Mouse (Mus musculus): ENCODE measurements around the gene Fth1. TPM values are rescaled to one million over a fixed set of nuclear protein-coding genes. Genes with fewer than 3 reads are reported as not detected.

Fth1 gene
- polyA plus RNA-seq (2012), result 28,188 and 36,749 TPM in 2 replicates

GRCm38 (mm10) chr19:9980258-9980657 is at the start of gene Fth1:
Gene Fth1 (plus strand): TSS chr19:9980598.
- TF ChIP-seq GATA1 (IDR thresholded peaks at IDR 0.05; ENCODE audit: low read length), result no peak

GRCm38 (mm10) chr19:9933908-9934307 is 46.5 kb upstream of the Fth1 start:
- no peak for TF ChIP-seq GATA1 (IDR thresholded peaks at IDR 0.05; ENCODE audit: low read length)

- TF ChIP-seq GATA1 (IDR thresholded peaks at IDR 0.05; ENCODE audit: low read length), result no peak
Measured at GRCm38 (mm10) chr19:9936579-9936978, 43.8 kb upstream of the Fth1 start.

DNA sequence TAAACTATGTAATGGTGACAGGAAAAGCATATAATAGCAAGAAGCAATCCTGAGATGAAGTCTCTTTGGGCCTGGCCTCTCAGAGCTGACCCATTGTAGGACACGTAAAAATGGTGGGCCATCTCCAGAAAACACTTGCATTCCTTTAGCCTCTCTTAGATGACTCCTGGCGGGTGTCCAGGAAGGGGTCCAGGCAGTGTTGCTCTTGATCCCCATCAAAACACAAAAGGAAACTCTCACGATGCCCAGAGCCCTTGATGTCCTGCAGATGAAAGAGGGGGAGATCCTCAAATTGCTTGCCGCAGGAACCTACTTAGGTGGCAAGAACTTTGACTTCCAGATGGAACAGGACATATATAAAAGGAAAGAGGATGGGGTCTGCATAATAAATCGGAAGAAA is 43.0 kb upstream of the Fth1 start:
- no peak for TF ChIP-seq GATA1 (IDR thresholded peaks at IDR 0.05; ENCODE audit: low read length)

DNA sequence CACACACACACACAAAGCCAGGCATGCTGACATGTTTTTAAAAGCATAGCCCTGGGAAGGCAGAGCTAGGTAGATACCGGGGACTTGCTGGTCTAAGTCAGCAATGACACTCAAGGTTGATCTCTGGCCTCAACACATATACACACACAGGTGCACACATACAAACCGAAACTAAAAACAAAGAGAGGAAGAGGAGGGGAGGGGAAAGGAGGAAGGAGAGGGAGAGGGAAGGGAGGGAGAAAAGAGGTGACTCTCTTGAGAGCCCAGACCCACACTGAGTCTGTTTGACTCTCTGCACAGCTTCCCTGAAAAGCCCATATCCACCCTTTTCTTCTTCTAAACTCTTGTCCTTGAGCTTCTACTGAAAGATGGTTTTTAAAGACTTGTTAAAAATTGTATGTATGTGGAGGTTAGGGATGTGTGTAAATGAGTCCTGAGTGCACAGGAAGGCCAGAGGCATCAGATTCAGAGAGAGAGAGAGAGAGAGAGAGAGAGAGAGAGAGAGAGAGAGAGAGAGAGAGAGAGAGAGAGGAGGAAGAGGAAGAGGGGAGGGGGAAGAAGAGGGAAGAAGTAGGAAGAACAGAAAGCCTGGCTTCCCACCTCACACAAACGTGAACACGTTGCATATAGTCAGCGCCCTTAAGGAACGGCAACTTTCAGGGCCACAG is 42.1 kb upstream of the Fth1 start:
- no peak for TF ChIP-seq GATA1 (IDR thresholded peaks at IDR 0.05; ENCODE audit: low read length)

DNA sequence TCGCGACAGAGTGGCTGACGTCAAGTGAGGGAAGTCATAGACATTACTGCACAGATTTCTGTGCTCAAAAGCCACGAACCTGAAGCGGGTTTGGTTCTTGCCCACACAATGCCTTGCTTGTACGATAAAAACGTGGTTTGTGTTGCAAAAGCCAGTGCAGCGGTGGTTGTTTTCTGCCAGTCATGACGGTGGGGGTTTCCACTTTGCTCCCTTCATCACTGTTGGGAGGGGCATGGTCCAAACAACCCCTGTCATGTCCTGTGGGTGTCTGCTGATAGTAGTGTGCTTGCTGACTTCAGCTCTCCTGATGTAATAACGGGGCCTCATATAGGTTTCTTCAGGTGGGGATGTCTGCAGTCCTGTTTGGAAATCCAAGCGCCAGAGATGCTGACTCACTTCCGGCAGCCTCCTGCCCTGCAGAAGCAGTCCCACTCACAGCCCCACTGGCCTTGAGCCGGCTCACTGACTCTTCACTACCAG is 41.5 kb upstream of the Fth1 start:
- no peak for TF ChIP-seq GATA1 (IDR thresholded peaks at IDR 0.05; ENCODE audit: low read length)

- no peak for TF ChIP-seq GATA1 (IDR thresholded peaks at IDR 0.05; ENCODE audit: low read length)
Measured at GRCm38 (mm10) chr19:9939841-9940240, 40.6 kb upstream of the Fth1 start.

GRCm38 (mm10) chr19:9940903-9941302 is 39.5 kb upstream of the Fth1 start:
- TF ChIP-seq GATA1 (IDR thresholded peaks at IDR 0.05; ENCODE audit: low read length), result no peak

GRCm38 (mm10) chr19:9941809-9942208 is 38.6 kb upstream of the Fth1 start:
- TF ChIP-seq GATA1 (IDR thresholded peaks at IDR 0.05; ENCODE audit: low read length), result no peak

- TF ChIP-seq GATA1 (IDR thresholded peaks at IDR 0.05; ENCODE audit: low read length), result no peak
Measured at GRCm38 (mm10) chr19:9942539-9943533, 37.6 kb upstream of the Fth1 start.

DNA sequence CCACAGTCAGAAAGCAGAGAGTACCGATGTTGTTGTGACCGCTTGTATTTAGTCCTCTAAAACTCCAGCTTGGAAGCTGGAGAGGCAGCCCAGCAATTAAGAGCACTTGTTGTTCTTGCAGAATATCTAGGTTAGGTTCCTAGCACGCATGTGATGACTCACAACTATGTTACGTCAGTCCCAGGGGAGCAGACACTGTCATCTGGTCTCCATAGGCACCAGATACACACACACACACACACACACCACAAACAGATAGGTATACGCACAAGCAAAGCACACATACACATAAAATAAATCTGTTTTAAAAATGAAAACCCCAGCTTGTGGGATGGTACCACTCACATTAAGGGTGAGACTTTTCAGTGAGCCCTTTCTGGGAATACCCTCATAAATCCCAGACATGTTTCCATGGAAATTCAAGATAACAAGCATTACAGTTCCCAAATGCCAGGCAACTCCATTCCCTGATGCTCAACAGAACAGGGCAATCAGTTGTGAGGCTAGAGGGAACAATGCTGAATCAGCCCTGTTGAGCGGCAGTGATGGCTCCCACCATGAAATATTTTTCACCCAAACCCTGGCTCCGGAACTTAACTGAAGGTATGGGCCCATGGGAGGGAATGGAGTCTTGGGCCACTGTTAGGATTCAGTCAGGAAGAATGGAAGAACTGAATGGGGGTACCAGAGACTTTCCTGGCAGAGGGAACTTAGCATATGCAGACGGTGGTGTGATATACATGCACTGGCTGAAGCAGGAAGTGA is 34.4 kb upstream of the Fth1 start:
- no peak for TF ChIP-seq GATA1 (IDR thresholded peaks at IDR 0.05; ENCODE audit: low read length)

- no peak for TF ChIP-seq GATA1 (IDR thresholded peaks at IDR 0.05; ENCODE audit: low read length)
Measured at GRCm38 (mm10) chr19:9946986-9947385, 33.4 kb upstream of the Fth1 start.

DNA sequence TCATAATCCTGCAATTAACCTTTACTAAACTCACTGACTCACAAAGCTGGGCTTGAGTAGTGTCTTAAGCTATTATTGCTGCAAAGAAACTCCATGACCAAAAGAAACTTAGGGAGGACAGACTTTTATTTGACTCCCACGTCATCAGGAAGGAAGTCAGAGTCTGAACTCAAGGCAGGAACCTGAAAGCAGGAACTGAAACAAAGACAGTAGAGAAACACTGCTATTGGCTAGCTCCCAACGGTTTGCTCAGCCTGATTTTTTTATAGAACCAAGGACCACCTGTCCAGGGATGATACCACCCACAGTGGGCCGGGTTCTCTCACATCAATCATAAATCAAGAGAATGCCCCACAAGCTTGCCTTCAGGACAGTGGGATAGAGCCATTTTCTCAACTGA is 28.0 kb upstream of the Fth1 start:
- no peak for TF ChIP-seq GATA1 (IDR thresholded peaks at IDR 0.05; ENCODE audit: low read length)

- no peak for TF ChIP-seq GATA1 (IDR thresholded peaks at IDR 0.05; ENCODE audit: low read length)
Measured at GRCm38 (mm10) chr19:9952912-9953311, 27.5 kb upstream of the Fth1 start.

DNA sequence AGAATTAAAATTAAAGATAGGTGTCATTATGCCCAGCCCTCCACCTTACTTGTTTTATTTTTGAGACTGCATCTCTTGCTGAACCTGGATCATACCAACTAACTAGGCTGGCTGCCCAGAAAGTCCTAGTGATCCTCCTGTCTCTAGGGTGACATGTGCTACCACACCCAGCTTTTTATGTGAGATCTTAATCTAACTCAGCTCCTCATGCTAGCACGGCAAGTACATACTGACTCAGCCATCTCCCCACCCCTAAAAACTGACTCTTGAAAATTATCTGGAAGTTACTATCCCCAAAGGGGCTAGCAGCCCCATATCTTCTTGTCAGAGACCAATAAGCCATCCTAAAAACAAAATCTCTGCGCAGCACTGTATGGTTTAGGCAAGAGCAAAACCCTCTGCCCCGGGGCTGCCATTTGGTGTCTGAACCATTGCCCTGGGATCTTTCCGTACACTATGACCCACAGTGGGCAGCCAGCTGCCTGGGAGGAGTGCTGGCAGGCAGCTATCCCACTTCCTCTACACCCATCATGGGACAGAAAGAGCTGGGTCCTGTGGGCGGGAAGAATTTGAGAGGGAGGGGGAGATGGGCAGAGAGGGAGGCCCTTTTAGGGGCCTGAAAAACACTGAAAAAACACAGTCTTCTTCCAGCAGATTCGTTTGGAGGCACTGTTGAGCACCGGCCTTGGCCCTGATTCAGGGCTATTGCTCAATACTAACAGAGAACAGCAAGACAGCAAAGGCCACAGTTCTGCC is 26.2 kb upstream of the Fth1 start:
- no peak for TF ChIP-seq GATA1 (IDR thresholded peaks at IDR 0.05; ENCODE audit: low read length)

Data from G1E-ER4 (cell line).